Mouse (Mus musculus) liver, embryonic 11.5 days (tissue): ENCODE measurements at regions not wholly inside any gene's neighbourhood (a gene's known extent, or its start where the extent isn't known, plus 50 kb on each side); places are given as distances from the start of the nearest gene placed in this dataset.
"Not testable (repeated sequence)": the region's sequence is repeated elsewhere in the genome, so short reads cannot be mapped to it uniquely, and the experiment has no call there.

Experiments
- ATAC-seq: fragments of 200-750 bp; cut with Nextera tagmentation; replicated peaks from 2 replicates; pipeline ENCODE4 v1.8.0; 2017; ENCODE audit warnings: moderate number of reproducible peaks, mild to moderate bottlenecking, moderate TSS enrichment, moderate library complexity; ENCODE audit not compliant: low FRiP score
- DNase-seq: peaks from one replicate; pipeline ENCODE4 v3.0.0-alpha.2; 2017; ENCODE audit warnings: low spot score
- H3K27ac ChIP-seq: fragments of 300-500 bp; sonication (generic); 2 replicates; pipeline ENCODE4 v1.5.1; 2014; ENCODE audit warnings: mild to moderate bottlenecking, low read depth, low read length, control low read depth
- H3K27me3 ChIP-seq: fragments of 300-500 bp; sonication (generic); replicated peaks from 2 replicates; pipeline ENCODE4 v1.6.1; 2014; ENCODE audit warnings: low read length, mixed read lengths; ENCODE audit not compliant: control insufficient read depth, insufficient read depth
- H3K36me3 ChIP-seq: fragments of 300-500 bp; sonication (generic); 2 replicates; pipeline ENCODE4 v1.6.1; 2014; ENCODE audit warnings: mild to moderate bottlenecking, low read length, moderate library complexity, mixed read lengths; ENCODE audit not compliant: control insufficient read depth, insufficient read depth
- H3K4me1 ChIP-seq: fragments of 300-500 bp; sonication (generic); replicated peaks from 2 replicates; pipeline ENCODE4 v1.6.1; 2014; ENCODE audit warnings: low read length, mixed read lengths; ENCODE audit not compliant: control insufficient read depth, insufficient read depth
- H3K4me2 ChIP-seq: fragments of 300-500 bp; sonication (generic); 2 replicates; pipeline ENCODE4 v1.6.1; 2014; ENCODE audit warnings: mild to moderate bottlenecking, control low read depth, moderate library complexity
- H3K4me3 ChIP-seq: fragments of 300-500 bp; sonication (generic); 2 replicates; pipeline ENCODE4 v1.5.1; 2014; ENCODE audit warnings: low read depth, low read length, control low read depth
- H3K9ac ChIP-seq: fragments of 300-500 bp; sonication (generic); 2 replicates; pipeline ENCODE4 v1.6.1; 2014; ENCODE audit warnings: low read depth, low read length, control low read depth
- H3K9me3 ChIP-seq: fragments of 300-500 bp; sonication (generic); 2 replicates; pipeline ENCODE4 v1.6.1; 2016; ENCODE audit warnings: low read length, inconsistent platforms, mixed read lengths; ENCODE audit not compliant: control insufficient read depth
- WGBS: fragments of 180-500 bp; shearing (Covaris S2); extraction: QIAGEN DNeasy Blood & Tissue Kit; methylation state at CpG from one replicate; pipeline ENCODE4 v1.1.7; 2014; 5-methylcytosine and 5-hydroxymethylcytosine counted together

GRCm38 (mm10) chr10:57322717-57323424, 163.3 kb upstream of the Hsf2 start:
- no peak for DNase-seq
- Histone ChIP-seq H3K4me3 (no peak overlapping the region), H3K9ac (no peak overlapping the region), H3K9me3 (no peaks in the 10 kb centered on the region), H3K27me3 (no peaks in the 10 kb centered on the region), H3K36me3 (no peaks in the 10 kb centered on the region), H3K4me1 (no peaks in the 10 kb centered on the region), H3K4me2 (no peak overlapping the region), H3K27ac (no peak overlapping the region)
- ATAC-seq: no peak
- 62% methylated on average over 2 of the region's 2 CpGs for WGBS

- H3K27ac ChIP-seq: no peak overlapping the region
- no peak overlapping the region for H3K4me3 ChIP-seq
- no peaks in the 10 kb centered on the region for H3K9me3 ChIP-seq
- WGBS: 47% methylated on average over 1 of the region's 1 CpGs
- H3K4me2 ChIP-seq: no peak overlapping the region
- no peaks in the 10 kb centered on the region for H3K36me3 ChIP-seq
- no peak for DNase-seq
- H3K4me1 ChIP-seq: no peaks in the 10 kb centered on the region
- no peak for ATAC-seq
- H3K9ac ChIP-seq: no peak overlapping the region
- no peaks in the 10 kb centered on the region for H3K27me3 ChIP-seq
Measured at GRCm38 (mm10) chr10:57324226-57324625, 162.0 kb upstream of the Hsf2 start.

- not testable (repeated sequence) for H3K27me3 ChIP-seq, H3K4me2 ChIP-seq, H3K27ac ChIP-seq, H3K4me1 ChIP-seq, H3K36me3 ChIP-seq, H3K9ac ChIP-seq, H3K9me3 ChIP-seq, DNase-seq, ATAC-seq, H3K4me3 ChIP-seq
- WGBS: 94% methylated on average over 1 of the region's 1 CpGs
Measured at GRCm38 (mm10) chr10:57362781-57363180, 123.4 kb upstream of the Hsf2 start.
